Mouse (Mus musculus) spleen, postnatal 4 days (tissue): Measurements from ENCODE around the gene Anapc11.

Experiments
- DNase-seq, 2 experiments: peaks; one replicate each; pipeline ENCODE4 v3.0.0; 2022; ENCODE audit warnings: low spot score in 2 of 2

Gene Anapc11

GRCm38 (mm10) chr11:120605667-120606066, 7.4 kb downstream of the Anapc11 start:
- no peak for DNase-seq

- DNase-seq = no peak
These were observed 8.5 kb downstream of the Anapc11 start for GRCm38 (mm10) chr11:120606764-120607163.

- no peak for DNase-seq
These were observed 10.2 kb downstream of the Anapc11 start, which contains the start of gene Npb for GRCm38 (mm10) chr11:120608241-120609034. TSS of gene Npb (plus strand) at chr11:120608477.

DNA sequence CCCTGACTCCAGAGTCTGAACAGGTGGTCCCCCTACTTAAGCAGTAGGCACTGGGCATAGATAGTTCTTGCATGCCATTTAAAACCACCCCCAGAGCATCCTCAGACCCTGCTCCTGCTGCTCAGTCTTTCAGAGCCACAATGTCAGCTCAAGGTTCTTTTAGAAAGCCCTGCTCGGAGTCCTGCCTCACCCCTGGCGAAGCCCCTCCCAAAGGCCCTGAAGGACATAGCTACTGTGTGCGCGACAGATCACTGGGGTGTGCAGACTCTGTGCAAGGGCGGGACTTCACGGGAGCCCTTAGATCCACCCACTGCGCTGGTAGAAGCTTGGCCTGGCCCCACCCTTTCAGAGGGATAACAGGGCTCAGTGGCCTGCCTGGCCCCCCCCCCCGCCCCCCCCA, 11.0 kb downstream of the Anapc11 start:
- DNase-seq = no peak

DNA sequence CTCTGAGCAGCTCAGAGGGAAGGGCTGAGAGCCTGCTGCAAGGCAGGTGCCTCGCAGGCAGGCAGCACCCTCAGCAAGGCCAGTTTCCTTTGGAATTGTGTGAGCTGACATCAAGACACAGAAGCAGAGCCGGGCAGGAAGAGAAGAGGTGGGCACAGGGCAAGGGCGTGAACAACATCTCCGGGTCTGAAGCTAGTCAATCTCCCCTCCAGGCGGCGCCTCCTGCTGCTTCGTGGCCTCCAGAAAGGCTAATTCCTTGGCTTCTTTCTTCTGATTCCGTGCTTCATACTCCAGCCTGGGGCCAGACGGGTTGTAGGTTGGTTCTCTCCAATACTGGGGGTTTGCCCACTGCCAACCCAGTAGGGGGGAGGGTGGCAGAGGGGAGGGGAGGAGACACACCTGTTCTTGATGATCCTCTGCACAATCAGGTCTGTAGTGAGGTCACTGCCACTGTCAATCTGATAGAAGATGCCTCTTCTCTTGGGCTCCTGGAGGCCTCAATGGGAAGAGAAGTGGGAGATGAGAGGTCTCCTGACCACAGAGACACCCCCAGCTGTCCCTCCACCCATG, 12.3 kb downstream of the Anapc11 start:
- DNase-seq = no peak

GRCm38 (mm10) chr11:120612763-120613162, 14.5 kb downstream of the Anapc11 start:
- DNase-seq = peak; percentile 79 to 91

DNA sequence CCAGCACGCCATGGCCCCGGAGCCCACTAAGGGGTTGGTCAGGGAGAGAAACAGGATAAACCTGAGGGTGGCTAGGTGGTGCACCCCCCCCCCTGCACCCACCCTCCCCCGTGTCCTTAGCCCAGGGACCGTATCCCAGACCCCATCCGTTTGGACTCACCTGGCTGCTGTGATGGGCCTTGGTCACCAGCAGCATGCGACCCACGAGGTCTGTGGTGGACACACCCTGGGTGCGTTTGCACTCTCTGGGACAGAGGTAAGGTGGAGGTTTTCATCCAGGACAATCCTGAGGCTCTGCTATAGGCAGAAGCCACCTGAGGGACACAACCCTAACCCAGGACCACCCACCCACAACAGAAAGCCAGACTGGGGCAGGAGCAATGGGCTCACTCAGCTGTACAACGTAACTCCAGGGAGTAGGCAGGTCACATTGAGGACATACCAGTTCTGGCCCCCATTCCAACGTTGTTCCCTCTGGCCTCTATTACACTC, 15.3 kb downstream of the Anapc11 start:
- DNase-seq = no peak

- DNase-seq = no peak
These were observed 15.8 kb downstream of the Anapc11 start for GRCm38 (mm10) chr11:120613976-120614375.

DNA sequence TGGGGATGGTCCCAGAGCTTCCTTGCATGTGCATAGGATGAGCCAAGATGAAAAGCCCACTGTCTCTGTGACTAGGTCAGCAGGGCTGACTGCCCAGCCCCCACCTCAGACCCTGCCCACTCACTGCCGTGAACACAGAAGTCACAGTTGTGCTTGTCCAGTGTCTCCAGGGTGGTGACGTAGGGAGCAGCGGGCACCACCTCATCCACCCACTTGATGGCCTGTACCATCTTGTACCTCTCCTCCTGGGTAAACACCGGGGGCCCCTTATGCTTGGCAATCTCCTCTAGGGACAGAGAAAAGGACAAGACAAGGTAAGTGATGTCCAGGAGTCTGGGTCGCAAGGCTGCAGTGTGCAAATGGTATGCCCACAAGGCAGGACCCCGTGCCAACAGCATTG, 16.9 kb downstream of the Anapc11 start:
- DNase-seq = no peak

GRCm38 (mm10) chr11:120615606-120616203, 17.5 kb downstream of the Anapc11 start:
- DNase-seq = no peak

DNA sequence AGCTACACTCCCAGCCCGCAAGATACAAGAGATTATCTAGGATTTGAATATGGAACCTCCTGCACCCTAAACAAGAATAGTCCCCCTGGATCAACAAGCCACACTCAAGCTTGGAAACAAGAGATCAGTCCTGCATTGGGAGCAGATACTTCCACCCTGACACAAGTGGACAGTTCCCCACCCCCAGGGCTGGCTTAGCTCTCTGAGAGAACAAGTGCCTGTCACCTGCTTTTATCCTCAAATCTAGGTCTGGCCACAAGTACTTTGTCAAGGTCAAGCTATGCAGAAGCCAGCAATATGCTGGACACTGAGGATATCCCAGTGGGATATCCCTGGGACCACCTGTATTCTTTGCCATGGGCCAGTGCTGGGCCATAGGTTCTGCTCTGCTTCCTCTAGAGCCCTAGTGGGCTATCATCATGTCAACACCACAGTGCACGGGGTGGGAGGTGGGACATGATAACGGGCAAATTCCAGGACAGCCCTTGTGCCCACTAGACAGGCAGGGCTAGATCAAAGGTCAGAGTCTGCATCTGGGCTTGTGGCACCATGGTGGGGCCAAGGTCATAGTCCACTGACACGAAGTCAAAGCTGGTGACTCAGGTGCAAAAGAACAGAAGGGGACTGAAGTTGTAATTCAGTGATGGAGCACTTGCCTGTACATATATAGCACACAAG, 18.5 kb downstream of the Anapc11 start:
- DNase-seq = no peak

DNA sequence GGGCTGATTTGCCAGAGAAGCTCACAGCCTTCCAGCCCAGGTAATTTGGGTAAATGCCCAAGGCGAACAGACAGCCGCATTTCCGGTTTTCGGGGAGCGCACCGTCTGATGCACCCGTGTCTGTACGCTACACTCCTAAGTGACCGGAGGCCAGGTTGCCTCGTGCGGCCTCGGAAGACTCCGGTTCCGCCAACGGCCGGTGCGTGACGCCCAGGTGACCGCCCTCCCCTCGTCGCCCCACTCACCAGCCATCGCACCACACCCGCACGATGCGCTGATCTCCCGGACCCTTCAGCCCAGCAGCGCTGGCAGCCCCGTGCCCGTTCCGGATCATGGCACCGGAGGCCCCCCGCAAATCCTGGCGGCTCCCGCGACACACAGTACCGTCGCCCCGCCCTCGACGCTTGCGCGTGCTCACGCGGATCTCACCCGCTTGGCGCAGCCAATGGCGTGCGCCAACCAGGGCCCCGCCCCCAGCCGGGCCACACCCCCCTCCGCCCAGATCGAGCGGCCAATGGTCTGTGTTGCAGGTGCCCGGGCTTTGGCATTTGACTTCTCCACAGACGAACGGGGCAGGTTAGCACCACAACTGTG, 19.4 kb downstream of the Anapc11 start, which contains the start of gene Pcyt2:
Gene Pcyt2 (minus strand): TSS at position 418 of the 594 bp plus-strand sequence.
- peak; percentile 96 to 97 for DNase-seq

DNA sequence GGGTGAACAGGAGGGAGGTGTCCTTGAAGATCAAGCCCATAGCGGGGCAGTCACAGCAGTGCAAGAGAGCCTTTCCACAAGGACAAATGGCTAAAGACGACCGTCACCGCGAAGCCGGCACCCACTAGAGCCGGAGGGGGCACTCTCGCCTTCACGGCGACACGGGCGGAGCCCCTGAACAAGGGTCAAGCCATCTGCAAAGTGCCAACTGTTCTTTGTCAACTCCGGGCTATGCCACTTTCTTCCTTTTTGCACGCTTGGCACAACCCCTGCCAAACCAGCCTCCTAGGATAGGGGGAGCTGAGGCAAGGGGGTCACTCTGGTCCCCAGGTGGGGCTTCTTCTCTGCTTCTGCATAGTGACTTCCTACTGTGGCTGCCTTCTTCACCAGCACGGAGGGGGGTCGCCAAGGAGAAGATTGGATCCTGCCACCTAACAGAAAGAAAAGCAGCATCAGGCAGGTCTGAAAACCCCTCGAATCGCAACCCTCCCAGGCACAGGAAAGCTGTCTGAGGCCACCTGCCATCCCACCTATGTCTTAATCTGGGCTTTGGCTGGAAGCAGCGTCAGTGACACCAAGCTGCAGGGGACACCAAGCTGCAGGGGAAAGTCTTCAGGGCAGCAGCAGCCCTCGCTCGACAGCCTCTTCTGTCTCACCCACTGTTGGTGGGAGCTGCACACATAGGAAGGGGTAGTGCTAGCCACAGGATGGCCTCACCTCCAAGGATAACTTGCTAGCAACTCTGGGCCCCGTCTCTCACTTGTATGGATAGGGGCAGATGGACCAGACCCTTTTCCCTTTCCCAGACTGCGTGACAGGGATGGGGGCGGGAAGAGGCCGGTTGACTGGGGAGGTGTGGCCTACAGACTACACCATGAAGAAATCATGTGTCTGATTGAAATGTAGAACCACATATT, 20.7 kb downstream of the Anapc11 start:
- peak in 1 of 2 experiments; percentile 65 for DNase-seq

- no peak for DNase-seq
These were observed 22.0 kb downstream of the Anapc11 start for GRCm38 (mm10) chr11:120620195-120620594.

DNA sequence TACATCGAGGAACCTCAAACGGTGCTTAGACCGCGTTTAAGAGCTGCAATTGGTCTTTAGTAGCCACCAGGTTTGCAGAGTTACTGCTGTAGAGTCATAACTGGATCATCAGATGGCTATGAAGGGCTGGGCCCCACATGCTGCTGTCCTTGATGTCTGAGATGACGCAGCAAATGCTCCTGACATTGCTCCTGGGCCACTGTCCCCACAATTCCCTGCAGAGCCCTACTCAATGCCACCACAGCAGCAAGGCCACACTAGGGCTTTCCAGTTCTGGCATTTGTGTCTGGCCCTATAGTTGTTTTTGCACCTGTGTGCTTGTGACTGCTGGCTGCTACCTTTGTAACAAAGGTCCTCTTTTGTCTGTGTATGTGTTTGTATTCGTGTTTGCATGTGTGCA, 24.6 kb downstream of the Anapc11 start:
- DNase-seq = peak in 1 of 2 experiments; percentile 53

GRCm38 (mm10) chr11:120623961-120624679, 25.9 kb downstream of the Anapc11 start:
- DNase-seq = peak; percentile 80 to 91

DNA sequence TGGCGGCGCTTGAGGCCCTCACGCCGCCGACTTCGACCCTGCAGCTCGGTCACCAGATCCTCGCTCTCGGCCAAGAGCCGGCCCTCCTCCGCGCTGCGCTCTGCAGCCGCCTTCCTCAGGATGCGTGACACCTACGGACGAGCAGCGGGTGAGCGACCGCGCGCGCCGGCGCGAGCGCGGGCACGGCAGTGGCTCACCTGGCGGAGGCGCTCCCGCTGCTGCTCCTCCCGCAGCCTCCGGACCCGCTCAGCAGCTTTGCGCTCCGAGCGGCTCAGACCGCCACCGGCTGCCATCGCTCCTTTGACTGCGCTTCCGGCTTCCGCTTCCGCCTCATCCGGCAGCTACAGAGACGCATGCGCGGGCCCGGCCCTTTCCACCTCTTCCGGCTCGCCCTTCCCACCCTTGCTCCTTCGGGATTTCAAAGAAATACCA, 26.5 kb downstream of the Anapc11 start:
- peak; percentile 85 to 93 for DNase-seq

DNA sequence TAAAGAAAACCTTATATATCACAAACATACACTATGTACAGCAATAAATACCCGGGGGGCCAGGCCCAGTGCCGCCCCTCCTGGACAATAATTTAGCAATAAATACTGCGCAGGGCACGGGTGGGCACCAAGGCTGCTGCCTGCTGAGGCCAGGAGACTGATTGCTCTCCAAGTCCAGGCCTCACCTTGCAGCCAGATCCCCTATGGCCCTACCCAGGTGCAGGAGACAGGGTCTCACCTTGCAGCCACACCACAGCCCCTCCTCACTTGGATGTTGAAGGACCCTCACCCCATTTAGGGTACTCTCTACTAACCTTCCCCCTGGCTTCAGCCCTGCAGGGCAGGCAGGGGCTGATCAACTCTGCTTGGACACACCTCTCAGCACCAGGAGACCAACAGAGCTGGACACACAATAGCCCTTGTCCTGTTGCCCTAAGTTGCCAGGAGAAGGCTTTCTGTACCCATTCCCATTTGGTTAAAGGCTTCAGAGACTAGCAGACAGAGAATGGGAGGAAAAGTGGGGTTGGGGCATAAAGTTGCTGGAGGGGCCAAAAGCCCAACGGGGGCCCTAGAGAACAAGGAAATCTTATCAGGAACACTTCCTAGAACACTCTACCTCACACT, 27.0 kb downstream of the Anapc11 start, which contains the start of gene Sirt7:
Gene Sirt7 (minus strand): TSS at position 89 of the 624 bp plus-strand sequence.
- DNase-seq = no peak

DNA sequence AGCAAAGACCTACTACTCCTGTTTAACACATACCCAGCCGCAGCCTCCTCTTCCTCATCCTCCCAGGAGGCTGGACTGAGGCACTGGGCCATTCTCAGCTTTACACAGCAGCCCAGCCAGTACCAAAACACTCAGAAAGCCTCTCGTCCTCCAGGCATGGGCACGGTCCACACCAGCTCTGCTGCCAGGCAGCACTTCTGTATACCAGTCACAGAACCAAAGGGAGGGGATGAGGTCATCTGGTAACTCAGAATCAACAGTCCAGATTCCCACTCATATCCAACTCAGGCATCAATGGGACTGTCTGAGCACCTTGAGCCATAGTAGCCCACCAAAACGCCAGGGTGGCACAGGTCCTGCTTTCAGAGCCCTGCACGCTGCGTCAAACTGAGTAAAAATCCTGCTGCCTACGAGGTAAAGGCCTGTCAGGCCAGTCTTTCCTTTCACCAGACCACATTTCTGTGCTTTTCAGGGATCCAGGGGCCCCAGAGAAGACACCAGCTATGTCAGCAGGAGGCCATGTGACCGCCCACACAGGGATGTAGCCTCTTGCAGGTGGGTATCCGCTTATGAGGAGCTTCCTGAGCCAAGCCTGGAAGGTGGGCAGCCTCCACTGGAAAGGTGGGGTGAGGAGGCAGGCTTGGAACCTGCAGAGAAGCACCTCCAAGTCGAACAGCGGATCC, 28.7 kb downstream of the Anapc11 start:
- DNase-seq = peak in 1 of 2 experiments; percentile 63
